Mouse (Mus musculus) hindbrain, postnatal 0 days (tissue): ENCODE data around the gene Polr1a. TPM values are rescaled to one million over a fixed set of nuclear protein-coding genes. Genes with fewer than 3 reads are reported as not detected.

ENCODE experiments used
- ATAC-seq: fragments of 200-750 bp; cut with Nextera tagmentation; 2 replicates; pipeline ENCODE4 v1.8.0; 2017; ENCODE audit warnings: mild to moderate bottlenecking, moderate TSS enrichment, moderate library complexity
- DNase-seq: peaks from one replicate; pipeline ENCODE4 v3.0.0-alpha.2; 2015; ENCODE audit warnings: low spot score
- H3K27ac ChIP-seq: fragments of 300-500 bp; sonication (generic); 2 replicates; pipeline ENCODE4 v1.5.1; 2014; ENCODE audit warnings: mild to moderate bottlenecking
- H3K27me3 ChIP-seq: fragments of 300-500 bp; sonication (generic); 2 replicates; pipeline ENCODE4 v1.6.1; 2014; ENCODE audit warnings: low read length, mixed read lengths; ENCODE audit not compliant: insufficient read depth
- H3K36me3 ChIP-seq: fragments of 300-500 bp; sonication (generic); 2 replicates; pipeline ENCODE4 v1.6.1; 2014; ENCODE audit warnings: low read length, mixed read lengths; ENCODE audit not compliant: insufficient read depth
- H3K4me1 ChIP-seq: fragments of 300-500 bp; sonication (generic); 2 replicates; pipeline ENCODE4 v1.6.1; 2014; ENCODE audit warnings: antibody characterized with exemption, low read length, mixed read lengths; ENCODE audit not compliant: insufficient read depth
- H3K4me2 ChIP-seq: fragments of 300-500 bp; sonication (generic); 2 replicates; pipeline ENCODE4 v1.6.1; 2014; ENCODE audit warnings: low read depth, mild to moderate bottlenecking, low read length, moderate library complexity, mixed read lengths
- H3K4me3 ChIP-seq: fragments of 300-500 bp; sonication (generic); 2 replicates; pipeline ENCODE4 v1.5.1; 2014; ENCODE audit warnings: low read length
- H3K9ac ChIP-seq: fragments of 300-500 bp; sonication (generic); replicated peaks from 2 replicates; pipeline ENCODE4 v1.6.1; 2014; ENCODE audit warnings: mild to moderate bottlenecking, low read length, moderate library complexity, mixed read lengths
- H3K9me3 ChIP-seq: fragments of 300-500 bp; sonication (generic); 2 replicates; pipeline ENCODE4 v1.6.1; 2016; ENCODE audit warnings: low read length, mixed read lengths
- CTCF ChIP-seq: IDR thresholded peaks from 2 replicates; pipeline ENCODE4 v1.5.1; 2016; ENCODE audit warnings: antibody characterized with exemption, control low read depth, low read depth
- WGBS: fragments of 180-500 bp; shearing (Covaris S2); extraction: QIAGEN DNeasy Blood & Tissue Kit; methylation state at CpG from one replicate; pipeline ENCODE4 v1.1.7; 2014; 5-methylcytosine and 5-hydroxymethylcytosine counted together
- polyA plus RNA-seq: library from polyadenylated mRNA; unstranded; fragments of >200 nt; fragmentation: Nextera tagmentation; extraction: Ambion mirVana; gene quantifications from 2 replicates; pipeline ENCODE4 v1.2.1, GENCODE M21; 2015
- total RNA-seq: library from RNA; depleted of rRNA; stranded (reverse); fragments of >200 nt; gene quantifications from 2 replicates; pipeline ENCODE4 v1.2.3, GENCODE M21; 2014

Polr1a gene
- total and polyA plus RNA-seq, 2 experiments from 2014 or later, result 15.0 to 22.3 TPM

GRCm38 (mm10) chr6:72007411-72008212 lies 98.8 kb downstream of the Polr1a start:
- 83% methylated on average over 3 of the region's 3 CpGs for WGBS
- Histone ChIP-seq H3K9me3 (no peaks in the 10 kb centered on the region), H3K27me3 (no peaks in the 10 kb centered on the region), H3K4me2 (no peak overlapping the region), H3K4me3 (no peak overlapping the region), H3K27ac (no peak overlapping the region), H3K4me1 (no peaks in the 10 kb centered on the region), H3K36me3 (no peaks in the 10 kb centered on the region), H3K9ac (no peak overlapping the region)
- no peak for ATAC-seq
- DNase-seq, result no peak
- no peak for TF ChIP-seq CTCF

DNA sequence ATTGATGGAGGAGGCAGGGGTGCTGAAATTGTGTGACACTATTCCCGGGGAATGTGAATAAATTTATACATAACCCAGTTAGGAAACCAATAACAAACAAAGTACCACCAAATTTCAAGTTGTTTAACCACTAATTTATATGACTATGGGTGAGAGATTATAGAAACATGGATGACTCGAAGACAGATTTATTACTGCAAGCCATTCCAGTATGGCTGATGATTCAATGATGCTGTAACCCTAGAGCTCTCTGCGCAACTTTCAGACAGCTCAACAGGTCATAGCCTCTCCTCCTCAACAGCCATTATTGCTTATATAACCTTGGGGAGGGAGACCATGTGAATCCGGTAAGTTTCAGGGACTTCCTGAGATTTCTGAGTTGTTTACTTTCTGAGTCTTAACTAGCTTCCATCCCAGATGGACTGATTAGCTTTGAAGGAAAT lies 99.4 kb downstream of the Polr1a start:
- no peak for TF ChIP-seq CTCF
- no peak for ATAC-seq

DNA sequence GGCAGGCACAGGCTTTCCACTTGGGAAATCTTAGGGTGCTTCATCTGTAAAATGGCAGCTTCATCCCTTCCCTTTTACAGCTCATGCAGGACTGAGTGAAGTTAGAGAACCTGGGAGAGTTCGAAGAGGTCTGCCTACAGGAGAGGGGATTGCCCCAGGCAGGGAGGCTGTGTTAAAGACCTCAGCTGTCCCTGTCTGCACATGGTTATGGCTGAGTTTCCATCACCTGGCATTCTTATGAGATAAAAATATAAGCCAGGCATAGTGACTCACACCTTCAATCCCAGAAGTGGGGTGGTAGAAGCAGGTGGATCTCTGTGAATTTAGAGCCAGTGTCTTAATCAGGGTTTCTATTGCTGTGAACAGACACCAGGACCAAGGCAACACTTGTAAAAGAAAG lies 100.6 kb downstream of the Polr1a start:
- Histone ChIP-seq H3K36me3 (no peaks in the 10 kb centered on the region), H3K27ac (no peak overlapping the region), H3K27me3 (no peaks in the 10 kb centered on the region), H3K4me1 (no peaks in the 10 kb centered on the region), H3K9me3 (no peaks in the 10 kb centered on the region), H3K4me2 (no peak overlapping the region), H3K9ac (no peak overlapping the region), H3K4me3 (no peak overlapping the region)
- no peak for DNase-seq
- ATAC-seq, result no peak
- no peak for TF ChIP-seq CTCF
- 92% methylated on average over 1 of the region's 1 CpGs for WGBS

More for the DNA sequence above, 99.4 kb downstream of the Polr1a start:
- Histone ChIP-seq H3K27ac (no peak overlapping the region), H3K4me3 (no peak overlapping the region), H3K9me3 (no peaks in the 10 kb centered on the region), H3K27me3 (no peaks in the 10 kb centered on the region), H3K9ac (no peak overlapping the region), H3K36me3 (no peaks in the 10 kb centered on the region), H3K4me2 (no peak overlapping the region), H3K4me1 (no peaks in the 10 kb centered on the region)
- DNase-seq, result no peak
- 90% methylated on average over 4 of the region's 4 CpGs for WGBS

GRCm38 (mm10) chr6:72014033-72014432 lies 105.2 kb downstream of the Polr1a start:
- no peaks in the 10 kb centered on the region for H3K36me3 ChIP-seq
- ATAC-seq (no peak), DNase-seq (no peak)
- no peaks in the 10 kb centered on the region for H3K27me3 ChIP-seq
- H3K27ac ChIP-seq, result no peak overlapping the region
- H3K9me3 ChIP-seq, result no peaks in the 10 kb centered on the region
- H3K4me3 ChIP-seq, result no peak overlapping the region
- 36% methylated on average over 4 of the region's 4 CpGs for WGBS
- H3K9ac ChIP-seq, result no peak overlapping the region
- no peak overlapping the region for H3K4me2 ChIP-seq
- TF ChIP-seq CTCF, result no peak
- H3K4me1 ChIP-seq, result no peaks in the 10 kb centered on the region

GRCm38 (mm10) chr6:72018052-72018451 lies 109.2 kb downstream of the Polr1a start:
- no peaks in the 10 kb centered on the region for H3K4me1 ChIP-seq
- TF ChIP-seq CTCF, result no peak
- no peak overlapping the region for H3K4me3 ChIP-seq
- H3K36me3 ChIP-seq, result no peaks in the 10 kb centered on the region
- H3K9ac ChIP-seq, result no peak overlapping the region
- H3K27me3 ChIP-seq, result no peaks in the 10 kb centered on the region
- DNase-seq, result no peak
- H3K4me2 ChIP-seq, result no peak overlapping the region
- no peaks in the 10 kb centered on the region for H3K9me3 ChIP-seq
- WGBS, result 76% methylated on average over 6 of the region's 6 CpGs
- H3K27ac ChIP-seq, result no peak overlapping the region
- no peak for ATAC-seq

- DNase-seq (no peak), ATAC-seq (no peak)
- Histone ChIP-seq H3K4me3 (no peak overlapping the region), H3K4me2 (no peak overlapping the region), H3K36me3 (no peaks in the 10 kb centered on the region), H3K27me3 (no peaks in the 10 kb centered on the region), H3K27ac (no peak overlapping the region), H3K9ac (no peak overlapping the region), H3K9me3 (no peaks in the 10 kb centered on the region), H3K4me1 (no peaks in the 10 kb centered on the region)
- TF ChIP-seq CTCF, result no peak
These were observed 116.6 kb downstream of the Polr1a start for GRCm38 (mm10) chr6:72025497-72025896.

DNA sequence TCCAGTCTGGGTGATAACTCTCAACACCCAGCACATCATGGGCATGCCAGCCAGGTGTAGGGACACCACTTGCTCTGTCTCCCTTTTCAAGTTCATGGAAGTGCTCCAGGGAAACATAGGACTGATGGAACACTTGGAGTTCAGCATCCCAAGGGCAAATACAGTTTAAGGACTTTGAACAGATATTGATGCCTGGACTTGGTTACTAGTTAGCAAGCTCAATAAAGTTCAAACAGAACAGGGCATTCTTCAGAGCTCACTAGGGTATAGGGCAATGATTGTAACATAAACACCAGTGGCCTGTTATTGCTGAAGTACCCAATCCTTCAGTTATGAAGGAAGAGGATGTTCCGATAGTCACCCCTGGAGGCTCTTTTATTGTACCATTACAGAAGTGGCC lies 119.2 kb downstream of the Polr1a start:
- 90% methylated on average over 1 of the region's 1 CpGs for WGBS
- no peaks in the 10 kb centered on the region for H3K4me1 ChIP-seq
- ATAC-seq (no peak), DNase-seq (no peak)
- H3K9me3 ChIP-seq, result no peaks in the 10 kb centered on the region
- no peak overlapping the region for H3K27ac ChIP-seq
- H3K4me2 ChIP-seq, result no peak overlapping the region
- no peak for TF ChIP-seq CTCF
- H3K4me3 ChIP-seq, result no peak overlapping the region
- no peaks in the 10 kb centered on the region for H3K27me3 ChIP-seq
- H3K36me3 ChIP-seq, result no peaks in the 10 kb centered on the region
- H3K9ac ChIP-seq, result no peak overlapping the region
